Mouse (Mus musculus) c-Kit-positive CD71-positive TER-119-positive erythroid progenitor cells, embryonic 14.5 days (primary cell): ENCODE results near the gene Tnfrsf26.
"Not testable (repeated sequence)": the region's sequence is repeated elsewhere in the genome, so short reads cannot be mapped to it uniquely, and the experiment has no call there.

Experiments used
- DNase-seq: peaks from one replicate; pipeline ENCODE4 v3.0.0-alpha.2; 2013; ENCODE audit warnings: low spot score

The Tnfrsf26 gene

DNA sequence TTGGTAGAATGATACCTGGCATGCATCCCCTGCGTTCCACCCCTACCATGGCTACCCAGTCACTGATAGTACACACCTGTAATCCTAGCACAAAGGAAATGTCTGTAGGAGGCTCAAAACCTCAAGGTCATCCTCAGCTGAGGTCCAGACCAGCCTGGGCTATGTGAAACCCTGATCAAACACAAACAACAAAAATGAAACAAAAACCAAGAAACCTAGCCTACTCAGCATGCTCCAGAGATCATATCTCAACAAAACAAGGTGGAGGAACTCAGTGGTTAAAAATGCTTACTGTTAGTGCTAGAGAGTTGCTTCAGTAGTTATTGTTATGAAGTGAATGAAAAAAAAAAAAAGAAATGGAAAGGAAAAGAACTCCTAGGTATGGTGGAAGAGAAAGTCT, at the start of gene Tnfrsf26:
Tnfrsf26 (minus strand) TSS at position 183 of the 400 bp plus-strand sequence.
- DNase-seq: no peak

DNA sequence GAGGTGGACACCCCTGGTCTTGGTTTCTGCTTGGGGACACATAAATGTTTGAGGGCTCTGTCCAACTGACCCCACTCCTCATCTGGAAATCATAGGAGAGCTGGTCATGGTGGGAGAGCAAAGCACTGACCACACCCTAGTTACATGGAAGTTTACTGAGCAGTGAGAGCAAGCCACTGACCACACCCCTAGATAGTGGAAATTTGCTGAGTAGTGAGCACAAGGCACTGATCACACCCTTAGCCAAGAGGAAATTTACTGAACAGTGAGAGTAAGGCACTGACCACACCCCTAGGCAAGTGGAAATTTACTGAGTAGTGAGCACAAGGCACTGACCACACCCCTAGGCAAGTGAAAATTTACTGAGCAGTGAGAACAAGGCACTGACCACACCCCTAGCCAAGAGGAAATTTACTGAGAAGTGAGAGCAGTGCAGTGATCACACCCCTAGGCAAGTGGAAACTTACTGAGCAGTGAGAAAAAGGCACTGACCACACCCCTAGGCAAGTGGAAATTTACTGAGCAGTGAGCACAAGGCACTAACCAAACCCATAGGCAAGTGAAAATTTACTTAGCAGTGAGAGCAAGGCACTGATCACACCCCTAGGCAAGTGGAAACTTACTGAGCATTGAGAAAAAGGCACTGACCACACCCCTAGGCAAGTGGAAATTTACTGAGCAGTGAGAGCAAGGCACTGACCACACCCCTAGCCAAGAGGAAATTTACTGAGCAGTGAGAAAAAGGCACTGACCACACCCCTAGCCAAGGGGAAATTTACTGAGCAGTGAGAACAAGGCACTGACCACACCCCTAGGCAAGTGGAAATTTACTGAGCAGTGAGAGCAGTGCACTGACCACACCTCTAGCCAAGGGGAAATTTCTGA, 38.1 kb upstream of the Tnfrsf26 start:
- DNase-seq: no peak

DNA sequence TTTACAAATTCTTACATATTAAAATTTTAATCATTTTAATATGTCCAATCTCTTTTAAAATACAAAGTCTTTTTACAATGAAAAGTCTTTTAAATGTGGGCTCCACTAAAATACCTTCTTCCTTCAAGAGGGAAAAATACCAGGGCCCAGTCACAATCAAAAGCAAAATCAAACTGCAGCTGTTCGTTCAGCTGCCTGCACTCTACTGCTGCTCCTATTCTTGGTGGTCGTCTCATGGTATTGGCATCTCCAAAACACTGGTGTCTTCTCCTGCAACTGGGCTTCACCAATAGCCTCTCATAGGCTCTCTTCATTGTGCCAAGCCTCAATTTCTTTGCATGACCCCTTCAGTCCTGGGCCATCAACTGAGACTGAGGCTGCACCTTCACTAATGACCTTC, 34.9 kb upstream of the Tnfrsf26 start:
- no peak for DNase-seq

DNA sequence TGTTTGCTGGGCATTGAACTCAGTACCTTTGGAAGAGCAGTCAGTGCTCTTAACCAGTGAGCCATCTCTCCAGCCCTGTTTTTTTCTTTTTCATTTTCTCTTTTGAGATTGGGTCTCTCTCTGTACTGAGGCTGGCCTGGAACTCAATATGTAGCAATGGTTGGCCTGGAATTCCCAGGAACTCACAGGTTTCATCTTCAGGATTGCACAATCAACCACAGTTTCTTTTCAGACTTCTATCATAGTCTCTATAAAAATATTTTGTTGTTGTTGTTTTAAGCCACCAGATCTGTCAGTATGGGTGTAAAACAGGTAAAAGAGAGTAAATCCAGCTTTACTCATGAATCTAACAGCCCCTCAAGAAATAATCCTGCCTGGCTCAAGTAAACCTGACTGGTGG, 32.3 kb upstream of the Tnfrsf26 start:
- DNase-seq: no peak

DNA sequence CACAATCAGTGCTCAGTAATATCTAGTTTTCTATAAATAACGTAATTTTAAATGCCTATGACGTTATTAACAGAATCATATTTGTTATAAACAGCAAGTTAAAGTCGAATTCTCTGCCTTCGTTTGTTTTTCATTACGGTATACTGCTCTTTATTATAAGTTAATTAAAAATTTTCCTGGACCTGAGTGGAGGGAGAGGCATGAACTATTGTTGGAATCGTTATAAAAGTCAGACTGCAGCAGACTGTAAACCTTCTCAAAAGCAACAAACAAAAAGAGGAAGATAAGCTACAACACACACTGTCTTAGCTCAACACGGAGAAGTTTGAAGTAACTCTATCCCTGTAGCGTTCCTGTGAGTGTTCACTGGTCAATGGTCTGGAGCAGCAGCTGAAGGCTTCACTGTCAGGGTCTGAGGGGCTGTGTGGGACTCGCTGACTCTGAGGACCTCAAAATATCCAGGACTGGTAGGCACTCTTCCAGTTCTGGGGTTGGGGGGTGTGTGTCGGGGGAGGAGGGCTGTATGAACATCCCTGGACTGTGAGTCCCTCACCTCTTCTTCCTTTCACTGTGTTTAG, 21.3 kb upstream of the Tnfrsf26 start:
- DNase-seq: not testable (repeated sequence)

DNA sequence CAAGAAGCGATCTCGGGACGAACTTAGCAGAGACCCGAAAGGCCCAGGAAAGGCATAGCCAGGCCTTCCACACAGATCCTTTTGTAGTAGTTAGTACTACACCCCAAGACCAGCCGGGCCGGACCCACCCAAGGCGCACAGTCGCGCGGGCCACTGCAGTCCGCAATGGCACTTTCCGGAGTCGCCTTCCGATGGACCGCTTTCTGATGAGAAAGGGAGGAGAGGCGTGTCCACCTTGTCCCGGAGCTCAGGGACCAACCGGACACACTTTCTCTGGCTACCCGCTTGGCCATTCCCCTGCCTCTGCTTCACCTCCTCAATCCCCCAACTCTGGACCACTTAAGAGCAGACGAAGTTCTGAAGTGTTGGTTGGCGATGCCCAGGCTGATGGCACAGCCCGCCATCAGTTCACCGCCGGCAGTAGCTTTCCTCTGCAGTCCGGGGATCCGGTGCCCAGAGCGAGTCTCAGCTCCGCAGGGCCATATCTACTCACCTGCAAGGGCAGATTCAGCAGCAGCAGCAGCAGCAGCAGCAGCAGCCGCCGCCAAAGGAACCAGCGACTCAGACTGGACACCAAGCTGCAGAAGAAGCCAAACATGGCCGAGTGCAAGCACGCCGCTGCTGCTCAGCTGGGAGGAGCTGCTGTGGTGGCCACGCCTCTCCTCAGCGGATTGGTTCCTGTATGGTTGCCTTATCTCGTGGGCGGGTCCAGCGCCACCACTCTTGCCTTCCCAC, 20.7 kb upstream of the Tnfrsf26 start, which contains the start of gene Tnfrsf22:
Tnfrsf22 (minus strand) TSS at position 628 of the 735 bp plus-strand sequence.
- DNase-seq: peak; percentile 56

DNA sequence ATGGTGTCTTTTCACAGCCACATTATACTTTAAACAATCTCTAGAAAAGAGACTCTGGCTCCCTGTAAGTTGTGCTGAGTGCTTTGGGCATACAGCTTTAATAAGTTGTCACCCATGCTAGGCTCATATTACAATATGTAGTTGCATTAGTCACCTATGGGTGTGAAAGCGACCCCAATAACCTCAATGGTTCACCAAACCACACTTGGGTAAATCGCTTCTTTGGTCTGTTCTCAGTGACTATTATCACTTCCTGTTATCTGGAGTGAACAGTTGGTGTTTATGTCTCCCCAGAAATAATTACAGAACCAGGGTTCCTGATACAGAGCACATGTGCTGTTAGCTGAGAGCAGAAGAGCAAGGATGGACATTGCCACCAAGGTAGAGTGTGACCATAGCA, 15.4 kb upstream of the Tnfrsf26 start:
- not testable (repeated sequence) for DNase-seq

DNA sequence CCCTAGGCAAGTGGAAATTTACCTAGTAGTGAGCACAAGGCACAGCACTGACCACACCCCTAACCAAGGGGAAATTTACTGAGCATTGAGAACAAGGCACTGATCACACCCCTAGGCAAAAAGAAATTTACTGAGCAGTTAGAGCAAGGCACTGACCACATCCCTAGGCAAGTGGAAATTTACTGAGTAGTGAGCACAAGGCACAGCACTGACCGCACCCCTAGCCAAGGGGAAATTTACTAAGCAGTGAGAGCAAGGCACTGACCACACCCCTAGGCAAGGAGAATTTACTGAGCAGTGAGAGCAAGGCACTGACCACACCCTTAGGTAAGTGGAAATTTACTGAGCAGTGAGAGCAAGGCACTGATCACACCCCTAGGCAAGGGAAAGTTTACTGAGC, 8.2 kb upstream of the Tnfrsf26 start:
- DNase-seq: no peak

DNA sequence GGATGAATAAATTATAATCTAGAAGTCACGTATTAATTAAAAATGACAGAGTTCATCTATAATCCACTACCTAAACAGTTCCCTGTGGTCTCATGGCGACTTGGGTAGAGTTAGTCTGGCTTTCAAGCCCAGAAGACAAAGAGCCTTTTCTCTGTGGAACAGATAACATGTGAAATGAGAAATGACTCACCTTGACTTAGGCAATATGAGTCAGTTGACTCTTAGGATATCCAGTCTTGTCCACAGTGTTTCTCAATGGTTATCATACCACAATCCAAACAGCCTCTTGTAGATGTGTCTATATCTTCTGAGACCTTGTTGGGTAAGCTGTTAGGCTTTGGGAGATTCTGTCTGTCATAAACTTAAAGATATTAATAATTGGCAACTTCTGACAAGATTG, 3.0 kb upstream of the Tnfrsf26 start:
- no peak for DNase-seq

DNA sequence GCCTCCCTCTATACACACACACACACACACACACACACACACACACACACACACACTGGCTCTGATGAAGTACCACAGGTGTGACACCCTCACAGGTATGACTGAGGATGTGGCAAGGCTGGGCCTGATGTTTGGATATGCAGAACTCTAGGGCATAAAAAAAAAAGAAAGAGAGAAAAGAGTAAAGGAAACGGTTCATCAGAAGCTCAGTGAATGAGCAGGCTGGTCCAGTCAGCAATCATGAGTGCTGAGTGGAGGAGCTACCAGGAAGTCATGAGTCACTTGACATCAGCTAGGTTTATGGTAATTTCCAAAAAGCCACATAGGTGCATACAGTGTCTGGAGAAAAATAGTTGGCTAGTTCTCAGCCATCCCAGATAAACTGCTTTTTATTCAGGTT, 979 bp upstream of the Tnfrsf26 start:
- DNase-seq: no peak

DNA sequence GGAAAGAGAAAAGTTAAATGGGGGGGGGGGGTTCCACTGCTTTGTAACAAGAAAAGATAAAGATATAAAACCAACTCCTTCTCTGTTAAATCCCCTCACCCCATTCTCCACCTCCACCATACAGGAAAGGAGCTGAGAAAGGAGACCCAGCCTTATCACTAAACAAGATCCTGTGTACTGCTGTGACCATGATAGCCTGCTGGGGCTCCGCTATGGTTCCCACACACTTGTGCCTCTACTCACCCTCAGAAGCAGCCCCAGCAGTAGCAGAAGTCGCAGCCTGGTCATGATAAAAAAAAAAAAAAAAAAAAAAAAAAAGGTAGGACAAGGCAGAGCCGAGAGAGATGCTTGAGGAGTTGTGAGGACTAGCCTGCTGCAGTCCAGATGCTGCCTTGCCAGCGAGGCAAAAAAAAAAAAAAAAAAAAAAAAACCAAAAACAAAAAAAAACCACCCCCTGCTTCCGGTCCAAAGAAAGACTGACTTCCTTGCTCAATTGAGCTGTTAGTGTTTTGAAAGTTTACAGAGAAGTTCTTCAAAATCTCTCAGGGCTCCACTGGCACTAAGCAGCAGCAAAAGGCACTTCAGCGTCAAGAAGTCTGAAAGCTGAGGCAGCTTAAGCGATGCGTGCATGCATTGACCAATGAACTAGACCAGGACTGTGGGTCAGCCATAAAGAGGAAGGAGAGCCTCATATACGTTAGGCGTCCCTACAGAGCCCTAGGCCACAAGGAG, 801 bp downstream of the Tnfrsf26 start:
- no peak for DNase-seq

DNA sequence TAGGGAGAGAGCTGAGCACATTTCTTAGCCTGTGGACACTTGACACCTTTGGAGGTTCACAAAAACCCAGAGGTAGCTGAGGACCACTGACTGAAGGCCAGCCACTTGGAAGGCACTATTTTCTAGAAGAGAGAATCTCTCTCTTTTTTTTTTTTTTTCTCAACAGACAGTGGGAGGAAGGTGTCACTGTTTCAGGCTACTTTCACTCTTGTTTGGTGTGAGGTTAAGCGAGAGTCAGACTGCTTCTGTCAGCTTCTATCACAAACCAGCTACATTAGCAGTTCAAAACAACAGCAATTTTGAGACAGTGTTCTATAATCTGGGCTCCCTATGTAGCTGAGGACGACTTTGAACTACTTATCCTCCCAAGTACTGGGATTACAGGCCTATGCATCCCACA, 2.3 kb downstream of the Tnfrsf26 start:
- DNase-seq: no peak

DNA sequence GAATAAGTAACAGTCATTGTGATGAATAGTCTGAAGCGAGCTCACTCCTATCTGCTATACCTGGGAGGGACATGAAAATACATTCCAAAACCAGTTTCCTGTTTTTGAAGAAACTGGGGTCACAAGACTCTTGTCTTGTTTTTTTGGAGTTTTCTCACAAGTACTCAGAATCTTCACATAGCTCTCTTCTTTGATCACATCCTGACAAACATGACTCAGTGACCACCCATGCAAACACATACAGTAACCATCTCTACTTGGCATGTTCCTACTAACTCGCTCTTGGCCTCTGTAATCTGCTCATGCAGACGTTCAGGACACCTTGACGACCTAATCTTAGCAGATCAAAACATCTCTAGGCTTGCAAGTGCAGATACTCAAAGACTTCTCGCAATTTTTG, 3.4 kb downstream of the Tnfrsf26 start:
- DNase-seq: no peak

DNA sequence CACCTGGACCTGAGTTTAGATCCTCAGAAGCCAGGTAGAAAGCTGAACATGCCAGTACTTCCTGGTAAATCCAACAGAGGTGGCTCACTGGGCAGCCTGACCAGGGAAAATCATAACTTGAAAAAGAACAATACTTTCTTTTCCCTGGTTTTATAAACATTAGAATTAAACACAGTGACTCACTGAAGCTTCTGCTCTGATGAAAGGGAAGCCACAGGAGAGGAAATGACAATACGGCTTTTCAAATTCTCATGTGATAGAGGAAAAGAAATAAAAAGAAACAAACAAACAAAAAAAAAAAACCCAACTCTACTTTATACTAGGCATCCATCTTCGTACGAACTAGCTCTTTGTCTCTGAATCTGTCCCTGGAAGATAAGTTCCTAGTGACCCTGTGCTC, 4.0 kb downstream of the Tnfrsf26 start:
- no peak for DNase-seq

DNA sequence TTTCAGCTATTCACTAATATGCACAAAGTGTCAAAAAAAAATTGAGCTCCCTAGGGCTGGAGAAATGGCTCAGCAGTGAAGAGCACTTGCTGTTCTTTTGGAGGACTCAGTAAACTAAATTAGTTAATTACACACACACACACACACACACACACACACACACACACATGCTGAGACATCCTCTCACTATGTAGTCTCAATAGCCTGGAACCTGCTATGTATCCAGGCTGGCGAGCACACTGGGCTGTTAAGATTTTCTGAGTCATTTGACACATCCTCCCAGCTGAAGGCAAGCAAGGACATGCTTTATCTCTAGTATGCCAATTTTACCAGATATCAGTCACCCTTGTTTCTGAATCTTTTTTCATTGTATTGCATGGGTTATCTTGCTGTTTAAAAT, 7.6 kb downstream of the Tnfrsf26 start:
- DNase-seq: no peak

DNA sequence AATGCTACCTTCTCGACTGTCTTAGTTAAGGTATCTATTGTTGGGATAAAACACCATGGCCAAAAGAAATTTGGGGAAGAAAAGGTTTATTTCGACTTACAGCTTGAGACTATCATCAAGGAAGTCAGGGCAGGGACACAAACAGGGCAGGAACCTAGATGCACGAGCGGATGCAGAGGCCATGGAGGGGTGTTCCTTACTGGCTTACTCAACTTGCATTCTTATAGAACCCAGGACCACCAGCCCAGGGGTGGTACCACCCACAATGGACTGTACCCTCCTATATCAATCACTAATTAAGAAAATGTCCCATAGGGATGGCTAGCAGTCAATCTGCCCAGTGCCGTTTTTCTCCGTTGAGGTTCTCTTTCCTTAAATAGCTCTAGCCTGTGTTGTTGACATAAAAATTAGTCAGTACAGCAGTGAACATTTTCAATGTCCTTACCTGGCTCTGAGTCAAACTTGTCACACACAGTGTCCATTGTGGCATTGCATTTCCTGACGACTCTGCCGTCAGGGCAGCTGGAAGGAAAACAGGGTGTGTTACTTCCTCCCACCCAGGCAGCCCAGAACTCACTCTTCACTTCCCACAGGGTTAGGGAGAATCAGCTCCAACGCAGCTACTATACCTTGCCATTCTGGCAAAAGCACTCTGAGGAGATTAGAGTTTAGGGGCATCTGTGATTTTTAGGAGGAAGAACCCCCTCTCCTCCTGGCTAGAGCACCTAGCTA, 14.0 kb downstream of the Tnfrsf26 start:
- DNase-seq: no peak

DNA sequence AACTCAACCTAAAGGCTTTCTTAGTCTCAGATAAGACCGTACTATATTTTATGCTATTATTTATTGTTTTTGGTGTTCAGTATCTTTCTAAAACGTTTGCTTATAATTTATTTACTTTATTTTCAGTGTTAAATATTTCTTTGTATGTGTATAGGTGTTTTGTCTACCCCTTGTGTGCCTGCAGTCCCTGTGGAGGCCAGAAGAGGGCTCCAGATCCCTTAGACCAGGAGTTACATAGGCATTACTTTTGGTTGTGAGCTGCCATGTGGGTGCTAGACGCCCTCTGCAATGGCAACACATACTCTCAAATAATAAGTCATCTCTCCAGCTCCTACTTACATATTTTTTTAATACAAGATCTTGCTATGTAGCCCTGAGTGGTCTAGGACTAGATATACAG, 16.3 kb downstream of the Tnfrsf26 start:
- peak; percentile 21 for DNase-seq

DNA sequence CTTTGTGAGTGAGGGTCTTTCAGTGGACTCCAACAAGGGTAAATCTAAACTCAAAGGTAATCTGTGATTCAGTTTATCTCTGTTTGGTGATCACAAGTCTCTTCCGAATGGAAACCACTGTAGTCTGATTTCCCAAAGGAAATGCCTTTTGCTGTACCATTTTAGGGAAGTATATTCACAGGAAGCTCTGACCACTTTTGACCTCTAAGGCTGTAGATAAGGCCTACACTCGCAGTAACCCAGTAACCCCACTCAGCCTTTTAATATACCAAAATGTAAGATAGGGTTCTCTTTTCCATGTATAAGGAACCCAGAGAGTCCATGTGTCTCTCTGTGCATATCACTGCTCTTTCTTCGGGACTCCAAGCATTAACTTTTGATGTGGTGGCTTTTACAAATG, 23.2 kb downstream of the Tnfrsf26 start:
- DNase-seq: no peak

DNA sequence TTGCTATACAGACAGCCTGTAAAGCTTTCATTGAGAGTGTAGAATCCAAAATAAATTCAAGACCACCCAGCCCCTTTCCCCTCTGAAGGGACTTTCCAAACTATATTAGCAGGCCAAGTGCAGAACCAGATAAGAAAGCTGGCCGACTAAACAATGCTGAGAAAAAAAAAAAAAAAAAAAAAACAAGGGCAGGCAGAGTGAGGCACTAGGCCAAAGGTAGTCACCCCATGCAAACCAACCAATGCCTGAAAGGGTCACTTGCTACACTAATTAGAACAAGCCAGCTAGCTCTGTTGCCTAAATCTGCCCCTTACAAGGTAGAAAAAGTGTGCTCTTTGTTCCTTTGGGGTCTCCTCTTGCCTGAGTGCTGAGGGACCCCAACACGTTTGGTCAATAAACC, 23.6 kb downstream of the Tnfrsf26 start:
- DNase-seq: no peak

DNA sequence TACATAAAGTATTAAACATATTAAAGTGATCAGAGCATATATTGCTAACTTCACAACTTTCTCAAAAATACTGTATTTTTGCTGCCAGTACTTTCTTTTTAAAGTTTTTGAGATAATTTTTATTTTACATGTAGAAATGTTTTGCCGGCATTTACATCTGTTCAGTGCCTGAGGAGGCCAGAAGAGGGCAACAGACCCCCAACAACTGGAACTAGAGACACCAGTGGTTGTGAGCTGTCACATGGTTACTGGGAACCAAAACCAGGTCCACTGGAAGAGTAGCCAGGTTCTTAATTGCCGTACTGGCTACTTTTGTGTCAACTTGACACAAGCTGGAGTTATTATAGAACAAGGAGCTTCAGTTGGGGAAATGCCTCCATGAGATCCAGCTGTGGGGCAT, 26.8 kb downstream of the Tnfrsf26 start:
- no peak for DNase-seq

DNA sequence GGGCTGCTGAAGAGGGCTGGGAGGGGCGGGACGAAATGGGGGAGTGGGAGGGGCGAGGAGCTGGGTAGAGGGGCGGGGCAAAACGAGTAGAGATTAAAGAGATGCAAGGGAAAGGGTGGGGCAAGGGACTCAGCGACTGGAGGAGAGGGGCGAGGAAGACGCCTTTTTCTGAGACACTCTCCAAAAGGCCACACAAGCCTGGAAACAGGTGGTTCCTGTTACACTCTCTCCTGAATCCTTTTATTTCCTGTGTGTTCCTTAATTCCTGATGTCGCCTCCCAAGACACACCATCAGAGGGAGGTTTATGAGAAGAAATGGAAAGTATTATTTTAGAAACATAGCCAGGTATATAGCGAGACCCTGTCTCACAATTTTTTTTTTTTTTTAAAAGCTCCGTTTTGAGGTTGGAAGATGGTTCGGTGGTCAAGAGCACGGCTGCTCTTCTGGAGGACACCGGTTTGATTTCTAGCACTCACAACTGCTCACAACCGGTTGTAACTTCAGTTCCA, 28.2 kb downstream of the Tnfrsf26 start:
- DNase-seq: no peak
